Mouse (Mus musculus): ENCODE measurements around the gene Crat. TPM values are rescaled to one million over a fixed set of nuclear protein-coding genes. Genes with fewer than 3 reads are reported as not detected.

The Crat gene
- polyA plus RNA-seq, 1 experiment: not detected

- H3K4me3 ChIP-seq (ENCODE audit: insufficient read depth, low read depth, low read length): no peak overlapping the region
- H3K27ac ChIP-seq (ENCODE audit: insufficient read depth, low read depth, low read length): peak overlapping the region; percentile 100
- 33% methylated on average over 5 of the region's 5 CpGs for WGBS
- H3K4me1 ChIP-seq (ENCODE audit: control insufficient read depth, insufficient read depth, low read length): peaks cover 61% of the 10 kb centered on the region
- TF ChIP-seq POLR2A (IDR thresholded peaks at IDR 0.05; ENCODE audit: insufficient read depth, low read depth, low read length): no peak
- no peak for TF ChIP-seq CTCF (IDR thresholded peaks at IDR 0.05; ENCODE audit: insufficient read depth, low read depth, low read length)
Observed at GRCm38 (mm10) chr2:30442498-30442890, 26.9 kb upstream of the Crat start.

GRCm38 (mm10) chr2:30441518-30442497, 26.2 kb upstream of the Crat start:
- TF ChIP-seq POLR2A (IDR thresholded peaks at IDR 0.05; ENCODE audit: insufficient read depth, low read depth, low read length): 0 out of 2 replicates have a peak, but pooled peaks have one; percentile 13
- no peak for TF ChIP-seq CTCF (IDR thresholded peaks at IDR 0.05; ENCODE audit: insufficient read depth, low read depth, low read length)
- Histone ChIP-seq H3K4me1 (ENCODE audit: control insufficient read depth, insufficient read depth, low read length) (peaks cover 56% of the 10 kb centered on the region), H3K4me3 (ENCODE audit: insufficient read depth, low read depth, low read length) (peak overlapping the region; percentile 22), H3K27ac (ENCODE audit: insufficient read depth, low read depth, low read length) (peak overlapping the region; percentile 100)
- WGBS: 2% methylated on average over 15 of the region's 15 CpGs

GRCm38 (mm10) chr2:30440701-30441517, 25.3 kb upstream of the Crat start:
- peak overlapping the region; percentile 100 for H3K27ac ChIP-seq (ENCODE audit: insufficient read depth, low read depth, low read length)
- no peak overlapping the region; the same call in 1 of the 2 replicates for H3K4me3 ChIP-seq (ENCODE audit: insufficient read depth, low read depth, low read length)
- H3K4me1 ChIP-seq (ENCODE audit: control insufficient read depth, insufficient read depth, low read length): peaks cover 50% of the 10 kb centered on the region
- no peak for TF ChIP-seq POLR2A (IDR thresholded peaks at IDR 0.05; ENCODE audit: insufficient read depth, low read depth, low read length)
- 0 out of 2 replicates have a peak, but pooled peaks have one; percentile 10 for TF ChIP-seq CTCF (IDR thresholded peaks at IDR 0.05; ENCODE audit: insufficient read depth, low read depth, low read length)
- WGBS: 13% methylated on average over 12 of the region's 12 CpGs

GRCm38 (mm10) chr2:30440211-30440700, 24.6 kb upstream of the Crat start:
- H3K27ac ChIP-seq (ENCODE audit: insufficient read depth, low read depth, low read length): peak overlapping the region; percentile 100
- no peak overlapping the region for H3K4me3 ChIP-seq (ENCODE audit: insufficient read depth, low read depth, low read length)
- WGBS: 17% methylated on average over 3 of the region's 3 CpGs
- no peak for TF ChIP-seq CTCF (IDR thresholded peaks at IDR 0.05; ENCODE audit: insufficient read depth, low read depth, low read length)
- TF ChIP-seq POLR2A (IDR thresholded peaks at IDR 0.05; ENCODE audit: insufficient read depth, low read depth, low read length): no peak
- H3K4me1 ChIP-seq (ENCODE audit: control insufficient read depth, insufficient read depth, low read length): peaks cover 44% of the 10 kb centered on the region

GRCm38 (mm10) chr2:30439631-30440030, 24.0 kb upstream of the Crat start:
- peak overlapping the region; percentile 27; the same call in 1 of the 2 replicates for H3K27ac ChIP-seq (ENCODE audit: insufficient read depth, low read depth, low read length)
- TF ChIP-seq CTCF (IDR thresholded peaks at IDR 0.05; ENCODE audit: insufficient read depth, low read depth, low read length) (no peak), POLR2A (IDR thresholded peaks at IDR 0.05; ENCODE audit: insufficient read depth, low read depth, low read length) (no peak)
- H3K4me1 ChIP-seq (ENCODE audit: control insufficient read depth, insufficient read depth, low read length): peaks cover 42% of the 10 kb centered on the region
- WGBS: 84% methylated on average over 6 of the region's 6 CpGs
- no peak overlapping the region for H3K4me3 ChIP-seq (ENCODE audit: insufficient read depth, low read depth, low read length)

GRCm38 (mm10) chr2:30437791-30438190, 22.2 kb upstream of the Crat start:
- no peak for TF ChIP-seq POLR2A (IDR thresholded peaks at IDR 0.05; ENCODE audit: insufficient read depth, low read depth, low read length)
- 87% methylated on average over 4 of the region's 4 CpGs for WGBS
- no peak overlapping the region for H3K4me3 ChIP-seq (ENCODE audit: insufficient read depth, low read depth, low read length)

GRCm38 (mm10) chr2:30436809-30437208, 21.2 kb upstream of the Crat start:
- H3K4me3 ChIP-seq (ENCODE audit: insufficient read depth, low read depth, low read length): no peak overlapping the region
- 72% methylated on average over 4 of the region's 4 CpGs for WGBS
- TF ChIP-seq POLR2A (IDR thresholded peaks at IDR 0.05; ENCODE audit: insufficient read depth, low read depth, low read length) (no peak), CTCF (IDR thresholded peaks at IDR 0.05; ENCODE audit: insufficient read depth, low read depth, low read length) (no peak)

More at GRCm38 (mm10) chr2:30437791-30438190, 22.2 kb upstream of the Crat start:
- peaks cover 29% of the 10 kb centered on the region for H3K4me1 ChIP-seq (ENCODE audit: control insufficient read depth, insufficient read depth, low read length)
- no peak overlapping the region for H3K27ac ChIP-seq (ENCODE audit: insufficient read depth, low read depth, low read length)

GRCm38 (mm10) chr2:30436156-30436545, 20.5 kb upstream of the Crat start:
- WGBS: 73% methylated on average over 5 of the region's 5 CpGs
- Histone ChIP-seq H3K27ac (ENCODE audit: insufficient read depth, low read depth, low read length) (no peak overlapping the region), H3K4me3 (ENCODE audit: insufficient read depth, low read depth, low read length) (no peak overlapping the region), H3K4me1 (ENCODE audit: control insufficient read depth, insufficient read depth, low read length) (peaks cover 14% of the 10 kb centered on the region)
- no peak for TF ChIP-seq POLR2A (IDR thresholded peaks at IDR 0.05; ENCODE audit: insufficient read depth, low read depth, low read length)
- TF ChIP-seq CTCF (IDR thresholded peaks at IDR 0.05; ENCODE audit: insufficient read depth, low read depth, low read length): no peak

More at GRCm38 (mm10) chr2:30436809-30437208, 21.2 kb upstream of the Crat start:
- Histone ChIP-seq H3K4me1 (ENCODE audit: control insufficient read depth, insufficient read depth, low read length) (peaks cover 19% of the 10 kb centered on the region), H3K27ac (ENCODE audit: insufficient read depth, low read depth, low read length) (no peak overlapping the region)
